Mouse (Mus musculus) MEL (cell line): ENCODE results near the gene Atf3. TPM values are rescaled to one million over a fixed set of nuclear protein-coding genes. Genes with fewer than 3 reads are reported as not detected.

Source experiments
- DNase-seq: peaks from one replicate; pipeline ENCODE4 v3.0.0; 2011; ENCODE audit warnings: low read depth, low spot score
- H3K27ac ChIP-seq: 2 replicates; pipeline ENCODE4 v1.5.1; 2012; ENCODE audit warnings: low read depth, mild to moderate bottlenecking, control low read depth, low read length, moderate library complexity; ENCODE audit not compliant: control insufficient read depth
- H3K27me3 ChIP-seq, 2 experiments: fragments of 150-350 bp in 1 of 2; sonication (generic) in 1 of 2; 2 replicates each; pipeline ENCODE4 v1.6.1; 2012; ENCODE audit warnings: low read length in 2 of 2, mild to moderate bottlenecking in 2 of 2, improper control_type of control experiment in 1 of 2, moderate library complexity in 1 of 2; ENCODE audit not compliant: insufficient read depth in 2 of 2, control insufficient read depth in 1 of 2
- H3K36me3 ChIP-seq, 2 experiments: 2 replicates each; pipeline ENCODE4 v1.6.1; 2012 to 2014; ENCODE audit warnings: low read length in 2 of 2, improper control_type of control experiment in 1 of 2, inconsistent platforms in 1 of 2, mild to moderate bottlenecking in 1 of 2; ENCODE audit not compliant: insufficient read depth in 2 of 2, control insufficient read depth in 1 of 2
- H3K4me1 ChIP-seq, 2 experiments: fragments of 150-350 bp in 1 of 2; sonication (generic) in 1 of 2; 2 replicates each; pipeline ENCODE4 v1.6.1; 2012; ENCODE audit warnings: low read length in 2 of 2, improper control_type of control experiment in 1 of 2, mild to moderate bottlenecking in 1 of 2; ENCODE audit not compliant: insufficient read depth in 2 of 2, control insufficient read depth in 1 of 2
- H3K4me3 ChIP-seq, 2 experiments: fragments of 150-350 bp in 1 of 2; sonication (generic) in 1 of 2; 2 replicates each; pipeline ENCODE4 v1.5.1; 2012; ENCODE audit warnings: low read depth in 2 of 2, low read length in 2 of 2, mild to moderate bottlenecking in 2 of 2, moderate library complexity in 2 of 2, control low read depth in 1 of 2, improper control_type of control experiment in 1 of 2; ENCODE audit not compliant: control insufficient read depth in 1 of 2, insufficient read depth in 1 of 2
- H3K79me2 ChIP-seq: 2 replicates; pipeline ENCODE4 v1.6.1; 2012; ENCODE audit warnings: mild to moderate bottlenecking, low read length, moderate library complexity; ENCODE audit not compliant: control insufficient read depth, poor library complexity, insufficient read depth
- H3K9ac ChIP-seq: 2 replicates; pipeline ENCODE4 v1.6.1; 2012; ENCODE audit warnings: low read depth, mild to moderate bottlenecking, control low read depth, low read length, moderate library complexity; ENCODE audit not compliant: control insufficient read depth, poor library complexity, severe bottlenecking
- H3K9me3 ChIP-seq: fragments of 150-350 bp; sonication (generic); replicated peaks from 2 replicates; pipeline ENCODE4 v1.6.1; 2012; ENCODE audit warnings: mild to moderate bottlenecking, low read length, improper control_type of control experiment, moderate library complexity; ENCODE audit not compliant: insufficient read depth
- BHLHE40 ChIP-seq: IDR thresholded peaks from 2 replicates; pipeline ENCODE4 v1.6.1; 2012; ENCODE audit warnings: low read depth, mild to moderate bottlenecking, inconsistent platforms, low read length, improper control_type of control experiment, borderline replicate concordance
- CHD1 ChIP-seq: IDR thresholded peaks from 2 replicates; pipeline ENCODE4 v1.6.1; 2012; ENCODE audit warnings: low read depth, mild to moderate bottlenecking, inconsistent platforms, low read length, improper control_type of control experiment
- CHD2 ChIP-seq: IDR thresholded peaks from 2 replicates; pipeline ENCODE4 v1.6.1; 2011; ENCODE audit warnings: low read length, improper control_type of control experiment
- CTCF ChIP-seq, 3 experiments: IDR thresholded peaks in 2 of 3; conservative IDR thresholded peaks in 1 of 3; 2 replicates each; pipeline ENCODE4 v1.5.1; 2011 to 2012; ENCODE audit warnings: low read length in 3 of 3, low read depth in 2 of 3, mild to moderate bottlenecking in 2 of 3, improper control_type of control experiment in 1 of 3, inconsistent platforms in 1 of 3, mixed read lengths in 1 of 3, moderate library complexity in 1 of 3; ENCODE audit not compliant: control insufficient read depth in 1 of 3, insufficient read depth in 1 of 3, poor library complexity in 1 of 3, severe bottlenecking in 1 of 3
- EP300 ChIP-seq, 2 experiments: IDR thresholded peaks; 2 replicates each; pipeline ENCODE4 v1.6.1; 2011; ENCODE audit warnings: improper control_type of control experiment in 2 of 2, low read length in 2 of 2, low read depth in 1 of 2, mild to moderate bottlenecking in 1 of 2
- ETS1 ChIP-seq: IDR thresholded peaks from 2 replicates; pipeline ENCODE4 v1.6.1; 2012; ENCODE audit warnings: low read depth, mild to moderate bottlenecking, inconsistent platforms, low read length, improper control_type of control experiment, moderate library complexity
- MAFK ChIP-seq: IDR thresholded peaks from 2 replicates; pipeline ENCODE4 v1.6.1; 2011; ENCODE audit warnings: low read depth, mild to moderate bottlenecking, low read length, improper control_type of control experiment, borderline replicate concordance
- MAX ChIP-seq: IDR thresholded peaks from 2 replicates; pipeline ENCODE4 v1.6.1; 2011; ENCODE audit warnings: low read length, improper control_type of control experiment
- MEF2A ChIP-seq: IDR thresholded peaks from 2 replicates; pipeline ENCODE4 v1.6.1; 2014; ENCODE audit warnings: low read depth, mild to moderate bottlenecking, inconsistent platforms, low read length, improper control_type of control experiment; ENCODE audit not compliant: poor library complexity, insufficient replicate concordance, severe bottlenecking; ENCODE audit errors: extremely low read depth
- NELFE ChIP-seq: IDR thresholded peaks from 2 replicates; pipeline ENCODE4 v1.6.1; 2011; ENCODE audit warnings: low read depth, low read length, improper control_type of control experiment
- NRF1 ChIP-seq: IDR thresholded peaks from 2 replicates; pipeline ENCODE4 v1.6.1; 2014; ENCODE audit warnings: low read depth, mild to moderate bottlenecking, inconsistent platforms, low read length, improper control_type of control experiment, moderate library complexity; ENCODE audit not compliant: poor library complexity, insufficient read depth, severe bottlenecking
- POLR2AphosphoS2 ChIP-seq: IDR thresholded peaks from 2 replicates; pipeline ENCODE4 v1.6.1; 2011; ENCODE audit warnings: low read length, improper control_type of control experiment
- POLR2AphosphoS5 ChIP-seq: IDR thresholded peaks from 2 replicates; pipeline ENCODE4 v1.6.1; 2012; ENCODE audit warnings: low read depth, borderline replicate concordance, mild to moderate bottlenecking, inconsistent platforms, low read length, moderate library complexity, mixed read lengths
- RAD21 ChIP-seq: IDR thresholded peaks from 2 replicates; pipeline ENCODE4 v1.6.1; 2011; ENCODE audit warnings: mild to moderate bottlenecking, low read depth, low read length, improper control_type of control experiment
- RCOR1 ChIP-seq: IDR thresholded peaks from 2 replicates; pipeline ENCODE4 v1.6.1; 2012; ENCODE audit warnings: low read depth, mild to moderate bottlenecking, inconsistent platforms, low read length, improper control_type of control experiment
- SIN3A ChIP-seq: IDR thresholded peaks from 2 replicates; pipeline ENCODE4 v1.6.1; 2012; ENCODE audit warnings: low read length, improper control_type of control experiment, inconsistent platforms
- SMC3 ChIP-seq: IDR thresholded peaks from 2 replicates; pipeline ENCODE4 v1.6.1; 2011; ENCODE audit warnings: low read depth, low read length, improper control_type of control experiment
- TAL1 ChIP-seq: IDR thresholded peaks from 2 replicates; pipeline ENCODE4 v1.6.1; 2012; ENCODE audit warnings: mild to moderate bottlenecking, inconsistent platforms, low read length, moderate library complexity, mixed read lengths
- TBP ChIP-seq: IDR thresholded peaks from 2 replicates; pipeline ENCODE4 v1.8.0; 2011; ENCODE audit warnings: low read depth, low read length, improper control_type of control experiment
- TCF12 ChIP-seq: IDR thresholded peaks from 2 replicates; pipeline ENCODE4 v1.6.1; 2014; ENCODE audit warnings: low read depth, mild to moderate bottlenecking, inconsistent platforms, low read length, improper control_type of control experiment, moderate library complexity
- ZMIZ1 ChIP-seq: IDR thresholded peaks from 2 replicates; pipeline ENCODE4 v1.6.1; 2012; ENCODE audit warnings: low read depth, mild to moderate bottlenecking, inconsistent platforms, low read length, improper control_type of control experiment, moderate library complexity
- ZNF384 ChIP-seq: IDR thresholded peaks from 2 replicates; pipeline ENCODE4 v1.6.1; 2012; ENCODE audit warnings: low read depth, mild to moderate bottlenecking, inconsistent platforms, low read length, improper control_type of control experiment
- polyA plus RNA-seq, 2 experiments: library from polyadenylated mRNA; stranded (reverse) in 1 of 2; unstranded in 1 of 2; fragments of >175 nt in 1 of 2; fragments of >200 nt in 1 of 2; gene quantifications; 2 replicates each; pipeline versions ENCODE4 v1.2.1 to v1.2.4; 2012; ENCODE audit warnings: low replicate concordance in 2 of 2, low read depth in 1 of 2; ENCODE audit not compliant: insufficient read length in 2 of 2, insufficient read depth in 1 of 2, missing spikeins in 1 of 2
- total RNA-seq: library from RNA; depleted of rRNA; stranded (reverse); fragments of 300-350 nt; gene quantifications from 2 replicates; pipeline ENCODE4 v1.2.3, GENCODE M21; 2012

Atf3 gene
- total and polyA plus RNA-seq, 3 experiments, result 0.46 to 1.4 TPM; not detected in 1

DNA sequence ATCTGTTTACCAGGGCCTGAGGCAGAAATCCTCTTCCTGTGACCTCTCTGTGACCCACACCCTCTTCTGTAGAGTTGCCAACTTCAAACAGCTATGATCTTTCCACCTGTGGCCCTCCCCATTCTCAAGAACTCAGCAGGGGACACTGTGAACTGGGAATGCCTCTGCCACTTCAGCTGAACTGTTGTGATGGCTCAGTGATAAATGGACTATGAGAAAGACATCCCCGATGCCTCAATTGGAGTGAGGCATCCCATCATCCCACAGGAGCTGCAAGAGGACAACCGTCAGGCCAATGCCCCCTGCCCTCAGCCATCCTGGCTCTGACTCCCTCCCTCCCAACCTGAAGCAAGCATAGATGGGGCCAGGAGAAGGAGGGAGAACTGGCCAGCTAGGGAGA lies 40.1 kb upstream of the Atf3 start:
- no peak for DNase-seq
- H3K27ac ChIP-seq, result no peak overlapping the region
- H3K27me3 ChIP-seq, result peaks cover 5 to 9% of the 10 kb centered on the region in 2 experiments; a peak in 3 of 4 replicates

DNA sequence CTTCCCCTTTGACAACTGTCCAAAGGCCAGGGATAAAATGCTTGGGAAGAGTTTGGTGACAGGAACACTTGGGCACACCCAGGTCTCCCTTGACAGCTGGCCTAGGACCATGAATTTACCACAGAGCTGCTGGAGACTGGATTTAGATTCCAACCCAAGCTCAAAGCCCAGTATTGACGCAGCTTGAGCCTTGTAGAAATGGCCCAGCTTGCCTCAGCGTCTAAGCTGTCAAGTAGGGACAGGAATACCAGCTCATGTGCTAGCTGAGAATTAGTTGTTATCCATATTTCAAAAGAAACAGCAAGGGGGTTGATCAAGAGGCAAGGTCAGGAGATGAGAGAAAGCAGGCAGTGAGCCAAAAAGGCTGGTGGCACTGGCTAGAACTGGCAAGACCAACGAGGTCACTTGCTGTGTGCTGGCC lies 39.5 kb upstream of the Atf3 start:
- H3K27ac ChIP-seq, result no peak overlapping the region
- TF ChIP-seq ZMIZ1 (no peak), CHD1 (no peak), RCOR1 (no peak), CTCF (IDR thresholded peaks at IDR 0.05 in 2 of 3, conservative IDR thresholded peaks at IDR 0.05 in 1 of 3; ENCODE audit: control insufficient read depth in 1 of 3, insufficient read depth in 1 of 3, low read depth in 2 of 3, low read length in 3 of 3, poor library complexity in 1 of 3, severe bottlenecking in 1 of 3) (no peak), EP300 (IDR thresholded peaks at IDR 0.05; ENCODE audit: low read depth in 1 of 2, low read length in 2 of 2) (no peak)
- TF ChIP-seq, all 39 proteins: peak for 0
- Histone ChIP-seq H3K36me3 (no peaks in the 10 kb centered on the region), H3K4me3 (no peak overlapping the region), H3K9me3 (no peaks in the 10 kb centered on the region), H3K79me2 (no peaks in the 10 kb centered on the region), H3K4me1 (peaks cover 0 to 7% of the 10 kb centered on the region in 2 experiments; a peak in 1 of 4 replicates), H3K27me3 (peaks cover 3 to 9% of the 10 kb centered on the region in 2 experiments; a peak in 3 of 4 replicates), H3K9ac (no peak overlapping the region)
- DNase-seq, result no peak

More for the DNA sequence above, 40.1 kb upstream of the Atf3 start:
- no peak overlapping the region for H3K4me3 ChIP-seq
- H3K9me3 ChIP-seq, result no peaks in the 10 kb centered on the region
- TF ChIP-seq POLR2AphosphoS5 (no peak), MAX (no peak), MEF2A (no peak)
- no peaks in the 10 kb centered on the region for H3K79me2 ChIP-seq
- H3K9ac ChIP-seq, result no peak overlapping the region
- peaks cover 0 to 7% of the 10 kb centered on the region in 2 experiments; a peak in 1 of 4 replicates for H3K4me1 ChIP-seq
- no peaks in the 10 kb centered on the region for H3K36me3 ChIP-seq

- H3K4me3 ChIP-seq, result no peak overlapping the region
- H3K9me3 ChIP-seq, result no peaks in the 10 kb centered on the region
- TF ChIP-seq CHD2 (no peak), SMC3 (no peak), MAFK (no peak), TAL1 (no peak), ZMIZ1 (no peak), POLR2AphosphoS2 (no peak), TBP (no peak), RAD21 (no peak), ZNF384 (no peak), TCF12 (no peak), CTCF (IDR thresholded peaks at IDR 0.05 in 2 of 3, conservative IDR thresholded peaks at IDR 0.05 in 1 of 3; ENCODE audit: control insufficient read depth in 1 of 3, insufficient read depth in 1 of 3, low read depth in 2 of 3, low read length in 3 of 3, poor library complexity in 1 of 3, severe bottlenecking in 1 of 3) (no peak), BHLHE40 (no peak), NRF1 (no peak), NELFE (no peak), SIN3A (no peak), ETS1 (no peak)
- H3K79me2 ChIP-seq, result no peaks in the 10 kb centered on the region
- DNase-seq, result no peak
- no peaks in the 10 kb centered on the region for H3K36me3 ChIP-seq
- no peak overlapping the region for H3K27ac ChIP-seq
- H3K9ac ChIP-seq, result no peak overlapping the region
- H3K27me3 ChIP-seq, result peaks cover 3 to 4% of the 10 kb centered on the region in 2 experiments; a peak in 3 of 4 replicates
- peaks cover 0 to 7% of the 10 kb centered on the region in 2 experiments; a peak in 1 of 4 replicates for H3K4me1 ChIP-seq
These were observed 38.9 kb upstream of the Atf3 start for GRCm38 (mm10) chr1:191256566-191257350.
